ENCODE assay signal across 8 mouse cellular contexts in the genomic region with DNA sequence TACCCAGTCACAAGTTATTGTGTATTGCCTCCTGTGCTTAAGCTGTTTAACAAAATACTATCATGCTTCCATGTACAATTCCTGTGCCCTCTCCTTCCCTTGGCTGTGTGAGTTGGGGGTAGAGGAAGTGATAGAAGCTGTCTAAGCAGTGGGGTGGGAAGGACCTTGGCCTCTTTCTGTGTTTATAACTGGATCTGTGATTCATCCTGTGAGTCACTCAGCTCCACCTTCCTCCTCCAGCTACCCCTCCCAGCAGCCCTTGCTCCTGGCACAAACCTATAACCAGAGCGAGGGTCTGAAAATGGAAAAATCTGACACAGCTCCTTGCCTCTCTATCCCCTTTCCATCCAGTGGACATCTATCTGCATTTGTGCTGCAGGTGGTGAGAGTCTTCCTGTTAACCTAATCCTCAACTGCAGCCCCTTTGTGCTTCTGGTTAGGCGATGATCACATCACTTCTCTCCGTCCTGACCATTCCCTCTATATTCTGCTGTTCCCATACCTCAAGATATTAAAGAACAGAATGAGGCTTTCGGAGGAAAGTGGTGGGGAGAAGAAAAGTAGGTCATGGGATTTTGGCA. TPM values are rescaled to one million over a fixed set of nuclear protein-coding genes. Genes with fewer than 3 reads are reported as not detected.
A peak's percentile ranks its signal among the peaks of the same experiment; 100 is the strongest.
DNase-seq lines count a peak whose midpoint lies in the region; ATAC-seq and TF ChIP-seq lines count a peak whose summit lies in the region.

No protein-coding gene starts in this region.

- peaks cover 23% of the 10 kb centered on the region for H3K4me1 ChIP-seq in intestine, embryonic 14.5 days (replicated peaks; ENCODE audit: control insufficient read depth, insufficient read depth, low read length)
- H3K4me1 ChIP-seq in limb, embryonic 15.5 days = peaks cover 29% of the 10 kb centered on the region
- 0 out of 2 replicates have a peak, but pooled peaks cover 3% of the 10 kb centered on the region for H3K4me1 ChIP-seq in midbrain, postnatal 0 days (ENCODE audit: insufficient read depth, low read length)

- peak overlapping the region; percentile 87 for H3K27ac ChIP-seq in intestine, embryonic 14.5 days (ENCODE audit: low read depth)
- peak overlapping the region; percentile 95 for H3K27ac ChIP-seq in limb, embryonic 15.5 days
- H3K27ac ChIP-seq in midbrain, postnatal 0 days (ENCODE audit: low read depth, low read length) = peak overlapping the region; percentile 71

- peak; percentile 78 for DNase-seq in gastrocnemius, adult 18-20 months (ENCODE audit: low spot score)
- no peak for DNase-seq in gastrocnemius, postnatal 4 days (ENCODE audit: low spot score in 2 of 2)
- DNase-seq in adrenal gland, postnatal 25 days = peak; percentile 58
- DNase-seq in gastrocnemius, postnatal 14 days = peak; percentile 59
- DNase-seq in intestine, embryonic 14.5 days (ENCODE audit: low spot score) = peak; percentile 63
- DNase-seq in midbrain, postnatal 0 days (ENCODE audit: low spot score) = peak; percentile 17
- DNase-seq in thymus, postnatal 14 days = no peak

- H3K9ac ChIP-seq in intestine, embryonic 14.5 days (ENCODE audit: low read length) = peak overlapping the region; percentile 0
- H3K9ac ChIP-seq in limb, embryonic 15.5 days = 0 out of 2 replicates have a peak overlapping the region, but pooled peaks have one; percentile 10
- H3K9ac ChIP-seq in midbrain, postnatal 0 days (replicated peaks; ENCODE audit: low read length, poor library complexity, severe bottlenecking) = peak overlapping the region; percentile 67; the same call in 1 of the 2 replicates

- no peaks in the 10 kb centered on the region for H3K27me3 ChIP-seq in intestine, embryonic 14.5 days (replicated peaks; ENCODE audit: control insufficient read depth, insufficient read depth, low read length)
- H3K27me3 ChIP-seq in limb, embryonic 15.5 days = no peaks in the 10 kb centered on the region
- H3K27me3 ChIP-seq in midbrain, postnatal 0 days (ENCODE audit: insufficient read depth, low read length) = no peaks in the 10 kb centered on the region

- 36% methylated on average over 4 of the region's 4 CpGs for WGBS in intestine, embryonic 14.5 days
- WGBS in limb, embryonic 15.5 days = 28% methylated on average over 4 of the region's 4 CpGs
- 53% methylated on average over 4 of the region's 4 CpGs for WGBS in midbrain, postnatal 0 days

- intact Hi-C loops in gastrocnemius, postnatal 14 days (cut with DNase I; ENCODE audit: low total_unique reads) = no loop called here

- no peaks in the 10 kb centered on the region for H3K9me3 ChIP-seq in intestine, embryonic 14.5 days (ENCODE audit: control insufficient read depth, low read length)
- H3K9me3 ChIP-seq in limb, embryonic 15.5 days = no peaks in the 10 kb centered on the region
- H3K9me3 ChIP-seq in midbrain, postnatal 0 days (ENCODE audit: low read length) = no peaks in the 10 kb centered on the region

- peak overlapping the region; percentile 96 for H3K4me2 ChIP-seq in intestine, embryonic 14.5 days (ENCODE audit: low read length)
- H3K4me2 ChIP-seq in limb, embryonic 15.5 days = peak overlapping the region; percentile 83
- peak overlapping the region; percentile 85 for H3K4me2 ChIP-seq in midbrain, postnatal 0 days (ENCODE audit: low read depth, low read length, poor library complexity, severe bottlenecking)

- peaks cover 25% of the 10 kb centered on the region for H3K36me3 ChIP-seq in intestine, embryonic 14.5 days (ENCODE audit: control insufficient read depth, insufficient read depth, low read length)
- peaks cover 20% of the 10 kb centered on the region for H3K36me3 ChIP-seq in limb, embryonic 15.5 days
- peaks cover 6% of the 10 kb centered on the region for H3K36me3 ChIP-seq in midbrain, postnatal 0 days (ENCODE audit: insufficient read depth, low read length)

- TF ChIP-seq CTCF in midbrain, postnatal 0 days (IDR thresholded peaks at IDR 0.05) = no peak

- 0 out of 2 replicates have a peak overlapping the region, but pooled peaks have one; percentile 65 for H3K4me3 ChIP-seq in intestine, embryonic 14.5 days (ENCODE audit: low read depth, low read length)
- peak overlapping the region; percentile 55 for H3K4me3 ChIP-seq in limb, embryonic 15.5 days
- H3K4me3 ChIP-seq in midbrain, postnatal 0 days (ENCODE audit: low read depth, low read length) = no peak overlapping the region

- ATAC-seq in intestine, embryonic 14.5 days (replicated peaks; ENCODE audit: low FRiP score, low TSS enrichment, low read depth) = peak; percentile 61
- ATAC-seq in limb, embryonic 15.5 days (ENCODE audit: insufficient number of reproducible peaks, low FRiP score, low TSS enrichment, low read depth) = no peak
- ATAC-seq in midbrain, postnatal 0 days (ENCODE audit: low FRiP score) = 0 out of 2 replicates have a peak, but pooled peaks have one; percentile 6

RNA-seq across cellular contexts. Expression of a gene that starts 1.5 kb away (rescaled TPM):
- 1 to 10 TPM; 2.0 to 3.1 TPM for total RNA-seq in gastrocnemius, adult 18-20 months (2021)
- 1 to 10 TPM; 9.3 to 9.7 TPM for total RNA-seq in gastrocnemius, postnatal 4 days (2021)
- 16.3 and 27.0 TPM in 2 replicates for total RNA-seq in adrenal gland, postnatal 25 days (2021)
- total RNA-seq in gastrocnemius, postnatal 14 days (2021) = 1 to 10 TPM; 4.1 to 5.2 TPM
- polyA plus RNA-seq in intestine, embryonic 14.5 days (2014; fragmentation: Nextera tagmentation; extraction: Ambion mirVana) = 27.7 and 28.8 TPM in 2 replicates
- 33.5 and 33.6 TPM in 2 replicates for polyA plus RNA-seq in limb, embryonic 15.5 days (2015; fragmentation: Nextera tagmentation; extraction: Ambion mirVana)
- total RNA-seq in midbrain, postnatal 0 days (2014; rRNA removed) = 15.5 and 22.3 TPM in 2 replicates
- 8.4 and 9.4 TPM in 2 replicates for polyA plus RNA-seq in midbrain, postnatal 0 days (2015; fragmentation: Nextera tagmentation; extraction: Ambion mirVana)

RNA-seq across cellular contexts. Expression of a gene that starts 11.8 kb away (rescaled TPM):
- 10 to 100 TPM; 12.1 to 14.4 TPM for total RNA-seq in gastrocnemius, adult 18-20 months (2021)
- total RNA-seq in gastrocnemius, postnatal 4 days (2021) = 10 to 100 TPM; 32.9 to 34.6 TPM
- total RNA-seq in adrenal gland, postnatal 25 days (2021) = 55.3 and 58.9 TPM in 2 replicates
- 10 to 100 TPM; 10.3 to 13.2 TPM for total RNA-seq in gastrocnemius, postnatal 14 days (2021)
- 184 and 195 TPM in 2 replicates for polyA plus RNA-seq in intestine, embryonic 14.5 days (2014; fragmentation: Nextera tagmentation; extraction: Ambion mirVana)
- 148 TPM in 2 replicates for polyA plus RNA-seq in limb, embryonic 15.5 days (2015; fragmentation: Nextera tagmentation; extraction: Ambion mirVana)
- 70.3 and 79.1 TPM in 2 replicates for total RNA-seq in midbrain, postnatal 0 days (2014; rRNA removed)
- 156 and 158 TPM in 2 replicates for polyA plus RNA-seq in midbrain, postnatal 0 days (2015; fragmentation: Nextera tagmentation; extraction: Ambion mirVana)

RNA-seq across cellular contexts. Expression of a gene that starts 20.6 kb away (rescaled TPM):
- under 1 TPM; 0.17 to 0.21 TPM for total RNA-seq in gastrocnemius, adult 18-20 months (2021)
- 1 to 10 TPM; 2.2 to 2.3 TPM for total RNA-seq in gastrocnemius, postnatal 4 days (2021)
- 7.3 and 11.8 TPM in 2 replicates for total RNA-seq in adrenal gland, postnatal 25 days (2021)
- 1 to 10 TPM; 1.8 to 4.0 TPM for total RNA-seq in gastrocnemius, postnatal 14 days (2021)
- 6.5 and 8.3 TPM in 2 replicates for polyA plus RNA-seq in intestine, embryonic 14.5 days (2014; fragmentation: Nextera tagmentation; extraction: Ambion mirVana)
- polyA plus RNA-seq in limb, embryonic 15.5 days (2015; fragmentation: Nextera tagmentation; extraction: Ambion mirVana) = 2.7 and 3.0 TPM in 2 replicates
- total RNA-seq in midbrain, postnatal 0 days (2014; rRNA removed) = 157 and 160 TPM in 2 replicates
- 167 and 176 TPM in 2 replicates for polyA plus RNA-seq in midbrain, postnatal 0 days (2015; fragmentation: Nextera tagmentation; extraction: Ambion mirVana)

RNA-seq across cellular contexts. Expression of a gene that starts 56.0 kb away (rescaled TPM):
- total RNA-seq in gastrocnemius, adult 18-20 months (2021) = 10 to 100 TPM; 57.4 to 58.2 TPM
- 10 to 100 TPM; 61.0 to 65.7 TPM for total RNA-seq in gastrocnemius, postnatal 4 days (2021)
- 25.8 and 40.5 TPM in 2 replicates for total RNA-seq in adrenal gland, postnatal 25 days (2021)
- 10 to 100 TPM; 44.4 to 44.7 TPM for total RNA-seq in gastrocnemius, postnatal 14 days (2021)
- polyA plus RNA-seq in intestine, embryonic 14.5 days (2014; fragmentation: Nextera tagmentation; extraction: Ambion mirVana) = 14.0 and 14.8 TPM in 2 replicates
- 21.0 and 24.7 TPM in 2 replicates for polyA plus RNA-seq in limb, embryonic 15.5 days (2015; fragmentation: Nextera tagmentation; extraction: Ambion mirVana)
- total RNA-seq in midbrain, postnatal 0 days (2014; rRNA removed) = 14.3 and 16.3 TPM in 2 replicates
- 5.7 and 7.5 TPM in 2 replicates for polyA plus RNA-seq in midbrain, postnatal 0 days (2015; fragmentation: Nextera tagmentation; extraction: Ambion mirVana)

RNA-seq across cellular contexts. Expression of a gene that starts 59.2 kb away (rescaled TPM):
- total RNA-seq in gastrocnemius, adult 18-20 months (2021) = 10 to 100 TPM; 27.8 to 31.6 TPM
- 10 to 100 TPM; 20.4 to 23.2 TPM for total RNA-seq in gastrocnemius, postnatal 4 days (2021)
- 39.3 and 42.4 TPM in 2 replicates for total RNA-seq in adrenal gland, postnatal 25 days (2021)
- total RNA-seq in gastrocnemius, postnatal 14 days (2021) = 10 to 100 TPM; 26.4 to 27.7 TPM
- 74.2 and 79.5 TPM in 2 replicates for polyA plus RNA-seq in intestine, embryonic 14.5 days (2014; fragmentation: Nextera tagmentation; extraction: Ambion mirVana)
- 45.2 and 46.0 TPM in 2 replicates for polyA plus RNA-seq in limb, embryonic 15.5 days (2015; fragmentation: Nextera tagmentation; extraction: Ambion mirVana)
- 29.5 and 36.8 TPM in 2 replicates for total RNA-seq in midbrain, postnatal 0 days (2014; rRNA removed)
- 54.6 and 58.1 TPM in 2 replicates for polyA plus RNA-seq in midbrain, postnatal 0 days (2015; fragmentation: Nextera tagmentation; extraction: Ambion mirVana)

Comparison
In these comparisons a context has a peak if more than half of its experiments do, and no peak if none do; other contexts are left out.
1. DNase-seq: peak in gastrocnemius, adult 18-20 months (single experiment), adrenal gland, postnatal 25 days (single experiment), gastrocnemius, postnatal 14 days (single experiment), intestine, embryonic 14.5 days (single experiment) and midbrain, postnatal 0 days (single experiment); none in gastrocnemius, postnatal 4 days (0 of 2) and thymus, postnatal 14 days (single experiment).
2. H3K9ac ChIP-seq: peak in every context shown above with its lines; median percentile 67 in midbrain, postnatal 0 days; 10 in limb, embryonic 15.5 days; 0 in intestine, embryonic 14.5 days.
3. RNA of a gene that starts 20.6 kb away (total RNA-seq): 157 to 160 TPM in midbrain, postnatal 0 days; 7.3 to 11.8 TPM in adrenal gland, postnatal 25 days, 1.8 to 4.0 TPM in gastrocnemius, postnatal 14 days, 2.2 to 2.3 TPM in gastrocnemius, postnatal 4 days and 0.17 to 0.21 TPM in gastrocnemius, adult 18-20 months; every median in the first group is over 10 times any median in the second.
4. Peak in every context shown above with its lines, with median percentiles within 50 percentile points of each other: H3K27ac ChIP-seq and H3K4me2 ChIP-seq.